12 mouse cellular contexts compared by ENCODE assay signal in the genomic region with DNA sequence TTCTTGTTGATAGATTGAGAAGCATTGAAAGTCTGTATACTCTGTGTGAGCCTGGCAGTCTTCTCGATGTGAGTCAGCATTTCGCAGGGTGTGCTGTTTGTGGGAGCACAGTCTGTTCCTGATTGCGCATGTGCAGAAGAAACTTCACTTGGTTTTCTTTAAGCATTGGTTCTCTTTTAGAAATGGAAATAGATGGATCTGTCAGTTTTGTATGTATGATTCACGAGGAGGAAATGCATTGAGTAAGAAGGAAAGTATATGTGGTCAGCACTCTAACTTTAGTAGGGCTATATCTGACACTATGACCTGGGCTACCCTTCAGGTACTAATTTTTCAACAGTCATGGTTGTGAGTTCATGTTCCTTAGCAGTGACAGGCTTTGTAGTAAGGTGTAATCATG. TPM values are rescaled to one million over a fixed set of nuclear protein-coding genes. Genes with fewer than 3 reads are reported as not detected.
A peak's percentile ranks its signal among the peaks of the same experiment; 100 is the strongest.
DNase-seq lines count a peak whose midpoint lies in the region; ATAC-seq lines count a peak whose summit lies in the region.
"Had no signal": no experiment of that assay in that cellular context is flagged by ENCODE, and none has a peak within 500 bp of the region (broad histone marks: within the 10 kb centered on the region; RNA-seq: fewer than 3 reads in every experiment).

No protein-coding gene starts in this region.

- peak; percentile 25 to 63 for DNase-seq in frontal cortex, adult 2 months (ENCODE audit: extremely low spot score in 1 of 2, low spot score in 1 of 2)
- no peak for DNase-seq in frontal cortex, postnatal 25 days (ENCODE audit: low spot score in 2 of 2)
- DNase-seq in liver, embryonic 13.5 days: no peak
- peak; percentile 11 for DNase-seq in c-Kit-positive CD71-positive TER-119-positive erythroid progenitor cells, embryonic 14.5 days (ENCODE audit: low spot score)
- DNase-seq in embryonic facial prominence, embryonic 10.5 days (ENCODE audit: low spot score): no peak
- DNase-seq in embryo, embryonic 11 days: no peak
- DNase-seq: cerebellum, postnatal 36 days had no signal

- H3K27ac ChIP-seq in liver, embryonic 13.5 days: no peak overlapping the region
- H3K27ac ChIP-seq in liver, embryonic 12.5 days: no peak overlapping the region
- no peak overlapping the region for H3K27ac ChIP-seq in embryonic facial prominence, embryonic 10.5 days (replicated peaks)
- H3K27ac ChIP-seq: hindbrain, embryonic 13.5 days; limb, embryonic 13.5 days; midbrain, embryonic 13.5 days had no signal

- WGBS in liver, embryonic 13.5 days (ENCODE audit: insufficient replicate concordance): 67% methylated on average over 4 of the region's 4 CpGs
- 66% methylated on average over 4 of the region's 4 CpGs for WGBS in liver, embryonic 12.5 days (ENCODE audit: insufficient replicate concordance)
- WGBS in embryonic facial prominence, embryonic 10.5 days: 92% methylated on average over 4 of the region's 4 CpGs

- no peak overlapping the region for H3K4me2 ChIP-seq in liver, embryonic 13.5 days
- H3K4me2 ChIP-seq in liver, embryonic 12.5 days: no peak overlapping the region
- H3K4me2 ChIP-seq: hindbrain, embryonic 13.5 days; limb, embryonic 13.5 days; midbrain, embryonic 13.5 days had no signal

- H3K4me3 ChIP-seq in liver, embryonic 13.5 days (replicated peaks): no peak overlapping the region
- no peak overlapping the region for H3K4me3 ChIP-seq in liver, embryonic 12.5 days
- no peak overlapping the region for H3K4me3 ChIP-seq in embryonic facial prominence, embryonic 10.5 days
- H3K4me3 ChIP-seq: hindbrain, embryonic 13.5 days; limb, embryonic 13.5 days; midbrain, embryonic 13.5 days had no signal

- H3K36me3 ChIP-seq in liver, embryonic 13.5 days: peaks cover 10% of the 10 kb centered on the region; the same call in 1 of the 2 replicates
- H3K36me3 ChIP-seq in liver, embryonic 12.5 days: peaks cover 5% of the 10 kb centered on the region
- H3K36me3 ChIP-seq in embryonic facial prominence, embryonic 10.5 days (replicated peaks): peaks cover 35% of the 10 kb centered on the region

- H3K4me1 ChIP-seq in liver, embryonic 13.5 days (replicated peaks): peaks cover 12% of the 10 kb centered on the region
- H3K4me1 ChIP-seq in liver, embryonic 12.5 days: peaks cover 11% of the 10 kb centered on the region
- H3K4me1 ChIP-seq in embryonic facial prominence, embryonic 10.5 days: no peaks in the 10 kb centered on the region
- H3K4me1 ChIP-seq: hindbrain, embryonic 13.5 days; limb, embryonic 13.5 days; midbrain, embryonic 13.5 days had no signal

- no peaks in the 10 kb centered on the region for H3K27me3 ChIP-seq in liver, embryonic 13.5 days
- no peaks in the 10 kb centered on the region for H3K27me3 ChIP-seq in liver, embryonic 12.5 days (replicated peaks)
- no peaks in the 10 kb centered on the region for H3K27me3 ChIP-seq in embryonic facial prominence, embryonic 10.5 days (replicated peaks; ENCODE audit: low read depth, poor library complexity, severe bottlenecking)
- H3K27me3 ChIP-seq: hindbrain, embryonic 13.5 days; limb, embryonic 13.5 days; midbrain, embryonic 13.5 days had no signal

- no peak overlapping the region for H3K9ac ChIP-seq in liver, embryonic 13.5 days
- no peak overlapping the region for H3K9ac ChIP-seq in liver, embryonic 12.5 days
- H3K9ac ChIP-seq: hindbrain, embryonic 13.5 days; limb, embryonic 13.5 days; midbrain, embryonic 13.5 days had no signal

- no peaks in the 10 kb centered on the region for H3K9me3 ChIP-seq in liver, embryonic 13.5 days (replicated peaks)
- H3K9me3 ChIP-seq in liver, embryonic 12.5 days (replicated peaks): no peaks in the 10 kb centered on the region
- no peaks in the 10 kb centered on the region for H3K9me3 ChIP-seq in embryonic facial prominence, embryonic 10.5 days
- H3K9me3 ChIP-seq: hindbrain, embryonic 13.5 days; limb, embryonic 13.5 days; midbrain, embryonic 13.5 days had no signal

- 0 out of 2 replicates have a peak, but pooled peaks have one; percentile 36 for ATAC-seq in liver, embryonic 13.5 days (ENCODE audit: low read depth)
- ATAC-seq in liver, embryonic 12.5 days: no peak
- peak; percentile 78 for ATAC-seq in megakaryocyte progenitor cell, adult 5-6 weeks (replicated peaks; ENCODE audit: poor library complexity)
- ATAC-seq: midbrain, embryonic 13.5 days had no signal

RNA-seq across cellular contexts. Expression of a gene that starts 32.2 kb away (rescaled TPM):
- polyA plus RNA-seq in frontal cortex, adult 2 months (2012; rRNA removed): 46.0 and 49.0 TPM in 2 replicates
- polyA plus RNA-seq in liver, embryonic 13.5 days (2015; fragmentation: Nextera tagmentation; extraction: Ambion mirVana): 29.7 and 36.5 TPM in 2 replicates
- 38.4 and 40.9 TPM in 2 replicates for polyA plus RNA-seq in liver, embryonic 12.5 days (2016; fragmentation: Nextera tagmentation; extraction: Ambion mirVana)
- 71.4 and 76.5 TPM in 2 replicates for total RNA-seq in megakaryocyte progenitor cell, adult 5-6 weeks (2015)
- 70.7 and 81.6 TPM in 2 replicates for total RNA-seq in megakaryocyte progenitor cell, adult 5-6 weeks (2017)
- polyA plus RNA-seq in embryonic facial prominence, embryonic 10.5 days (2016; fragmentation: Nextera tagmentation; extraction: Ambion mirVana): 66.8 and 69.7 TPM in 2 replicates

RNA-seq across cellular contexts. Expression of a gene that starts 32.3 kb away (rescaled TPM):
- 34.2 and 34.4 TPM in 2 replicates for polyA plus RNA-seq in frontal cortex, adult 2 months (2012; rRNA removed)
- 25.5 and 27.6 TPM in 2 replicates for polyA plus RNA-seq in liver, embryonic 13.5 days (2015; fragmentation: Nextera tagmentation; extraction: Ambion mirVana)
- polyA plus RNA-seq in liver, embryonic 12.5 days (2016; fragmentation: Nextera tagmentation; extraction: Ambion mirVana): 30.1 and 30.9 TPM in 2 replicates
- 31.2 and 35.2 TPM in 2 replicates for total RNA-seq in megakaryocyte progenitor cell, adult 5-6 weeks (2015)
- total RNA-seq in megakaryocyte progenitor cell, adult 5-6 weeks (2017): 19.8 and 27.7 TPM in 2 replicates
- 44.1 and 47.6 TPM in 2 replicates for polyA plus RNA-seq in embryonic facial prominence, embryonic 10.5 days (2016; fragmentation: Nextera tagmentation; extraction: Ambion mirVana)

RNA-seq across cellular contexts. Expression of a gene that starts 51.3 kb away (rescaled TPM):
- polyA plus RNA-seq in frontal cortex, adult 2 months (2012; rRNA removed): 10.2 and 10.5 TPM in 2 replicates
- polyA plus RNA-seq in liver, embryonic 13.5 days (2015; fragmentation: Nextera tagmentation; extraction: Ambion mirVana): 0.94 and 1.0 TPM in 2 replicates
- polyA plus RNA-seq in liver, embryonic 12.5 days (2016; fragmentation: Nextera tagmentation; extraction: Ambion mirVana): 1.4 and 1.5 TPM in 2 replicates
- 0.59 TPM in 1 of 2 replicates, not detected in the other for total RNA-seq in megakaryocyte progenitor cell, adult 5-6 weeks (2015)
- not detected in 2 replicates for total RNA-seq in megakaryocyte progenitor cell, adult 5-6 weeks (2017)
- 12.9 and 13.0 TPM in 2 replicates for polyA plus RNA-seq in embryonic facial prominence, embryonic 10.5 days (2016; fragmentation: Nextera tagmentation; extraction: Ambion mirVana)

Comparison
In these comparisons a context has a peak if more than half of its experiments do, and no peak if none do; other contexts are left out.
1. DNase-seq: peak in frontal cortex, adult 2 months (2 of 2) and c-Kit-positive CD71-positive TER-119-positive erythroid progenitor cells, embryonic 14.5 days (single experiment); none in frontal cortex, postnatal 25 days (0 of 2), liver, embryonic 13.5 days (single experiment), embryonic facial prominence, embryonic 10.5 days (single experiment) and embryo, embryonic 11 days (single experiment).